Mouse (Mus musculus): ENCODE results near the gene Cuedc1. TPM values are rescaled to one million over a fixed set of nuclear protein-coding genes. Genes with fewer than 3 reads are reported as not detected.
"Not testable (repeated sequence)": the region's sequence is repeated elsewhere in the genome, so short reads cannot be mapped to it uniquely, and the experiment has no call there.

Cuedc1 gene
- polyA plus RNA-seq, 1 experiment from 2014 or later = 37.8 TPM

DNA sequence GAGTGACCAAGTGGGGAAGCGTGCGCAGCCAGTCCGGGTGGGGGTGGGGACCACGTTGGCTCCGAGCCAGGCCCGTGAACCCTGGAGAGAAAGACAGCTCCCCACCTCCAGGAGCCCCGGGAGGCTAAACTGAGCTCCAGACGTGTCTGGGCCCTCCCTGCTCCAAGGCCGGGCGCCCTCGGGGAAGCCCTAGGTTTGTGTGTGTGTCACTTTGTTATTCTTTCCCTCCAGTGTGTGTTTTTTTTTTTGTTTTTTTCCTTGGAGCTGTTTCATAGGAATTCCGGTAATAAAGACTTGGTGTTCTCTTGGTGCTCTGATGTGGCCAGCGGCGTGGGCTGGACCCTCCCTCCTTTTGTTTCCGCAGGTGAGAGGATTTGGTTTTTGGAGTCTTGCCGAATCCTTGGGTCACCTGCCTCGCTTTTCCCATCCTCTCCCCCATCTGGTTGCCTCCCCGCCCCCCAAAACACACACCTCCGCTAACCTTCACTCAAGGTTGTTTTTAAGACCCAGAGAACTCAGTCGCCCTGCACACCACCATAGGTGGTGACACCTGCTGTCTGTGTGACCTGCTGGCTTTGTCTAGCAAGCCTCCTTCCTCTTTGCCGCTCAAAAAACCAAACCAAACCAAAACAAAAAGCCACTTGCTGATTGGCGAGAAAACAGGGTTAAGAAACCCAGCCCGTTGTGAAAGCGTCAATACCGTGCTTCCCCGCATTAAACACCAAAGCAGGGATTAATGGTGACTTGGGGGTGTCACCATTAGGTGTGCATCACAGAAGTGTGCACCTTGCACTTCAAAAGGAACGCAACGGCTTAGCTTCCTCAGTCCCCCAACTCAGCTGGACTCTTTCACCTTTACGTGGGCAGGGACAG, 96.2 kb downstream of the Cuedc1 start:
- peaks cover 14% of the 10 kb centered on the region; the same call in 1 of the 2 replicates for H3K4me1 ChIP-seq (replicated peaks; ENCODE audit: control insufficient read depth, insufficient read depth, low read length)
- H3K36me3 ChIP-seq (replicated peaks; ENCODE audit: control insufficient read depth, insufficient read depth) = no peaks in the 10 kb centered on the region
- no peak for ATAC-seq (ENCODE audit: low FRiP score)
- H3K27me3 ChIP-seq (ENCODE audit: control insufficient read depth, insufficient read depth, low read length) = peaks cover 35% of the 10 kb centered on the region
- no peak for DNase-seq (ENCODE audit: low spot score)
- H3K4me3 ChIP-seq (replicated peaks; ENCODE audit: low read length) = no peak overlapping the region
- 19% methylated on average over 29 of the region's 29 CpGs for WGBS
- H3K4me2 ChIP-seq (replicated peaks) = no peak overlapping the region
- H3K9ac ChIP-seq = no peak overlapping the region
- no peak overlapping the region for H3K27ac ChIP-seq
- no peaks in the 10 kb centered on the region for H3K9me3 ChIP-seq (ENCODE audit: control insufficient read depth, low read length)

DNA sequence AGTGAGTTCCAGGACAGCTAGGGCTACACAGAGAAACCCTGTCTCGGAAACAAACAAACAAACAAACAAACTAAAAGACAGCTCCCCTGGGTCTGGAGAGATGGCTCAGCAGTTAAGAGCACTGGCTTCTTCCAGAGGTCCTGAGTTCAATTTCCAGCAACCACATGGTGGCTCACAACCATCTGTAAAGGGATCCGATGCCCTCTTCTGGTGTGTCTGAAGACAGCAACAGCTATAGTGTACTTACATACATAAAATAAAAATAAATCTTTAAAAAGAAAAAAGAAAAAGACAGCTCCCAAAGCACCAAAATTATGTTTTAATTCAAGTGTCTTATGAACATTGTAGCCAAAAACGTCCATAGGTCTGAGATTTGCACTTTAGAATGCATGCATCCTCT, 97.8 kb downstream of the Cuedc1 start:
- not testable (repeated sequence) for H3K4me2 ChIP-seq (replicated peaks); H3K27ac ChIP-seq; H3K36me3 ChIP-seq (replicated peaks; ENCODE audit: control insufficient read depth, insufficient read depth); ATAC-seq (ENCODE audit: low FRiP score); H3K9me3 ChIP-seq (ENCODE audit: control insufficient read depth, low read length); DNase-seq (ENCODE audit: low spot score); H3K4me3 ChIP-seq (replicated peaks; ENCODE audit: low read length); H3K9ac ChIP-seq
- 87% methylated on average over 3 of the region's 3 CpGs for whole genome bisulfite sequencing
- peaks cover 35% of the 10 kb centered on the region for H3K27me3 ChIP-seq (ENCODE audit: control insufficient read depth, insufficient read depth, low read length)
- H3K4me1 ChIP-seq (replicated peaks; ENCODE audit: control insufficient read depth, insufficient read depth, low read length) = peaks cover 14% of the 10 kb centered on the region; the same call in 1 of the 2 replicates

DNA sequence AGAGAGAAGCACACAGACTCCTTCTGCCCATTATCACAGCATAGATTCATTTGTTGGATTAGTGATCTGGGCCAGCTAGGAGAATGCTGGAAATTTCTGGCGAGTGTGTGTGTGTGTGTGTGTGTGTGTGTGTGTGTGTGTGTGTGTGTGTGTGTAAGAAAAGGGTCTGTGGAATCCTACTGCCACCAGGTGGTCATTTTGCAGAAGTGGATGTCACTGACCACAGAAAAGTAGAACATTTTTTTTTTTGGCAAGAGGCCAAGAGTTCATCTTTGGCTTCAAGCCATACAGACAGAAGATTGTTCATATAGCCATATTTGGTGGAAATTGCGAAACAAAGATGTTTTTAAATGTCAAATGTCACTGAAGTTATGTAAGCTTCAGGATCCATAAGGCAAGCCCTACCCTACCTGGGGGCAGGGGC, 99.3 kb downstream of the Cuedc1 start:
- ATAC-seq (ENCODE audit: low FRiP score) = no peak
- DNase-seq (ENCODE audit: low spot score) = peak; percentile 80
- Histone ChIP-seq H3K27ac (no peak overlapping the region), H3K27me3 (ENCODE audit: control insufficient read depth, insufficient read depth, low read length) (peaks cover 23% of the 10 kb centered on the region), H3K9ac (no peak overlapping the region), H3K36me3 (replicated peaks; ENCODE audit: control insufficient read depth, insufficient read depth) (no peaks in the 10 kb centered on the region), H3K4me1 (replicated peaks; ENCODE audit: control insufficient read depth, insufficient read depth, low read length) (peaks cover 14% of the 10 kb centered on the region; the same call in 1 of the 2 replicates), H3K9me3 (ENCODE audit: control insufficient read depth, low read length) (no peaks in the 10 kb centered on the region), H3K4me3 (replicated peaks; ENCODE audit: low read length) (no peak overlapping the region), H3K4me2 (replicated peaks) (no peak overlapping the region)
- 7% methylated on average over 2 of the region's 2 CpGs for WGBS

DNA sequence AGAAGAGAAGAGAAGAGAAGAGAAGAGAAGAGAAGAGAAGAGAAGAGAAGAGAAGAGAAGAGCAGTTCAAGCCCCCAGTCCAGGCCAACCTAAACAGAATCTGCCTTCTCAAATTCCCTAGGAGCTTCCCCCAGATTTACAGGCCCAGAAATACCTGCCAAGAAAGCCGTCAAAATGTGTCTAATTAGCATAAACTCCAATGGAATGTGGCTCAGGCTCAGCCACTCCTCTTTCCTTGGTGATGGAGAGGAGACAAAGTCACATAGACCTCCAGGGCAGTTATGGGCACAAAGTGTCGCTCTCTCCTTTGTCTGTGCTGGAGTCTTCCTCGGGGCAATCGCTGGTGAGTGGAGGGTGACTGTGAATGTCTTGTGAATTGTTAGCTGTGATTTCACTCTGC, 100.4 kb downstream of the Cuedc1 start:
- H3K4me3 ChIP-seq (replicated peaks; ENCODE audit: low read length) = no peak overlapping the region
- no peak for ATAC-seq (ENCODE audit: low FRiP score)
- no peak for DNase-seq (ENCODE audit: low spot score)
- WGBS = 19% methylated on average over 4 of the region's 4 CpGs
- no peak overlapping the region for H3K27ac ChIP-seq
- H3K9me3 ChIP-seq (ENCODE audit: control insufficient read depth, low read length) = no peaks in the 10 kb centered on the region
- H3K4me2 ChIP-seq (replicated peaks) = no peak overlapping the region
- no peak overlapping the region for H3K9ac ChIP-seq
- peaks cover 13% of the 10 kb centered on the region for H3K27me3 ChIP-seq (ENCODE audit: control insufficient read depth, insufficient read depth, low read length)
- no peaks in the 10 kb centered on the region for H3K36me3 ChIP-seq (replicated peaks; ENCODE audit: control insufficient read depth, insufficient read depth)
- peaks cover 9% of the 10 kb centered on the region for H3K4me1 ChIP-seq (replicated peaks; ENCODE audit: control insufficient read depth, insufficient read depth, low read length)

DNA sequence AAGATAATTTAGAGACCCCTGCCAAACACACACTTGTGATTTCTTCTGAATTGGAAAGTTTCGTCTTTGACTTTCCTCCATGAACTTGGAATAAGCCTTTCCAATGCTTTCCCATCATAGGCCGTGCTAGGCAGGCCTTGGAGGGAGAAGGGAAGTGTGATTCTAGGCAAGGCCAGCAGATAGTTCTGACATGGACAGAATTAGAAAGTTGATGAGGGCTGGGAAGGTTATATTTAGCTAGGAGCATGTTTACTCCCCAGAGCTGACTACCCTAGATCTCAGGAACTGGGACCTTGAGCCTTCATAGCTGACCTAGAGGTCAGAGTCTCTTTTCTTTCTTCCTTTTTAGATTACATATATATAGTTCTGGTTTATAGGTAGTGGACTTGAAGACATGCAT, 103.3 kb downstream of the Cuedc1 start:
- H3K36me3 ChIP-seq (replicated peaks; ENCODE audit: control insufficient read depth, insufficient read depth) = no peaks in the 10 kb centered on the region
- peaks cover 18% of the 10 kb centered on the region for H3K4me1 ChIP-seq (replicated peaks; ENCODE audit: control insufficient read depth, insufficient read depth, low read length)
- H3K4me3 ChIP-seq (replicated peaks; ENCODE audit: low read length) = no peak overlapping the region
- no peak overlapping the region for H3K9ac ChIP-seq
- no peak overlapping the region for H3K4me2 ChIP-seq (replicated peaks)
- no peaks in the 10 kb centered on the region for H3K9me3 ChIP-seq (ENCODE audit: control insufficient read depth, low read length)
- no peak for ATAC-seq (ENCODE audit: low FRiP score)
- no peak overlapping the region for H3K27ac ChIP-seq
- 79% methylated on average over 2 of the region's 2 CpGs for WGBS
- DNase-seq (ENCODE audit: low spot score) = no peak
- no peaks in the 10 kb centered on the region for H3K27me3 ChIP-seq (ENCODE audit: control insufficient read depth, insufficient read depth, low read length)

DNA sequence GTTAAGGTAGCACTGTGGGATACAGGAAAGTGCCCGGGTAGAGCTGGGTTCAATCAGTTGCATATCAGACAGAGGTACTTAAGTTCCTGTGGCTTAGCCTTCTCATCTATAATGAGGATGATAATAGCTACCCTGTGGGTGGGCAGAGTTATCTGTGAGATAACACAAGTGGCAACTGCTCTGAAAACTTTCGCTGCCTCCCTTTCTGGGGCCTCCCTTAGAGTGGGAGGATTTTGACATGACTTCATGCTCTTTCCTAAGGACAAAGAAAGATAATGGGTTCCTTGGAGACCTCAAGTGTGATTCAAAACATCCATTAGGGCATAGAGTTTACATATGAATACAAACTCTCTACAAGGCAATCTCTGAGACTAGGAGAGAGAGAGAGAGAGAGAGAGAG, 104.2 kb downstream of the Cuedc1 start:
- WGBS = 11% methylated on average over 2 of the region's 2 CpGs

DNA sequence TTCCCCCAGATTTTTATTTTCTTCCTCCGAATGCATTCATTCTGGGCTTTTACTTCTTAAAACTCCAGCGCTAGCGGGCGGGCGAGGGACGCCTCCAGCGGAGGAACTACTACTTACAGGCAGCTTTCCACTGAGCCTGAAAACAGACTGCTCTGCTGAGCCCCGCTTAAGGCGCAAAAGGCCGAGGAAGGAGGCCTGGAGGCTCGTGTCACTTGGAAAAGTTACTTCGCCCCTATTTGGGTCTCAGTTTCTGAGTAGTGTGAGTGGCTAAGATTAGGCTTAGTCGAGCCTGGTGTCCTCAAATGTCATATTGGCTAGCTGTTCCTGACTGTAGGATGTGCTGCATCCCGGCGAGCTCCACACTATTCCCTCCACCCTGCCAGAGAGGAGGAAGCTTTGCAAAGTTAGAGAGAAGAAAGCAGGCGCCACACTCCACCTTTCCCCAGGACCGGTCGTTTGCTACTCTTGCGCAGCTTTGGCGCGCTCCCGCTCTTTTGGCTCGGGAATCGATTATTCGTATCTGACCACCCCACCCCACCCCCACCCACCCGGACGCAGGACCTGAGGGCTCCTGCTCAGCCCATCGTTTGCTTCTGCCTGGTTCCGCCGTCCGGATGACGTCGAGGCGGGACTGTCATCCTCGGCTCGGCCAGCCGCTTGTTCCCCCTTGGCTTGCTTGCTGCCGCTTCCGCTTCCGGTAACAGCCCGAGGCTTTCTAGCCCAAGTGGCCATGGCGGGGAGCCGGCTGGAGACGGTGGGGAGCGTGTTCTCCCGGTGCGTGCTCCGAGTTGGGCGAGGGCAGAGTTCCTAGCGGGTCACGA, 106.1 kb downstream of the Cuedc1 start, which contains the start of gene Mrps23:
Gene Mrps23, plus strand, starts transcription at position 677 of the 821 bp plus-strand sequence.
- H3K9ac ChIP-seq = peak within 1 kb of the TSS; percentile 93
- WGBS = under 1% methylated on average over 51 of the region's 51 CpGs
- peak; percentile 93 for ATAC-seq (ENCODE audit: low FRiP score)
- H3K27ac ChIP-seq = peak within 1 kb of the TSS; percentile 71
- H3K9me3 ChIP-seq (ENCODE audit: control insufficient read depth, low read length) = no peaks in the 10 kb centered on the region
- H3K4me2 ChIP-seq (replicated peaks) = peak within 1 kb of the TSS; percentile 91
- peak within 1 kb of the TSS; percentile 78 for H3K4me3 ChIP-seq (replicated peaks; ENCODE audit: low read length)
- peaks cover 20% of the 10 kb centered on the region for H3K36me3 ChIP-seq (replicated peaks; ENCODE audit: control insufficient read depth, insufficient read depth)
- peaks cover 18% of the 10 kb centered on the region for H3K4me1 ChIP-seq (replicated peaks; ENCODE audit: control insufficient read depth, insufficient read depth, low read length)
- DNase-seq (ENCODE audit: low spot score) = peak; percentile 90
- H3K27me3 ChIP-seq (ENCODE audit: control insufficient read depth, insufficient read depth, low read length) = no peaks in the 10 kb centered on the region

More for the DNA sequence above, 104.2 kb downstream of the Cuedc1 start:
- H3K4me3 ChIP-seq (replicated peaks; ENCODE audit: low read length) = no peak overlapping the region
- peaks cover 1% of the 10 kb centered on the region for H3K36me3 ChIP-seq (replicated peaks; ENCODE audit: control insufficient read depth, insufficient read depth)
- ATAC-seq (ENCODE audit: low FRiP score) (no peak), DNase-seq (ENCODE audit: low spot score) (no peak)
- peaks cover 18% of the 10 kb centered on the region for H3K4me1 ChIP-seq (replicated peaks; ENCODE audit: control insufficient read depth, insufficient read depth, low read length)
- no peak overlapping the region for H3K9ac ChIP-seq
- H3K4me2 ChIP-seq (replicated peaks) = no peak overlapping the region
- no peaks in the 10 kb centered on the region for H3K27me3 ChIP-seq (ENCODE audit: control insufficient read depth, insufficient read depth, low read length)
- H3K9me3 ChIP-seq (ENCODE audit: control insufficient read depth, low read length) = no peaks in the 10 kb centered on the region
- no peak overlapping the region for H3K27ac ChIP-seq

DNA sequence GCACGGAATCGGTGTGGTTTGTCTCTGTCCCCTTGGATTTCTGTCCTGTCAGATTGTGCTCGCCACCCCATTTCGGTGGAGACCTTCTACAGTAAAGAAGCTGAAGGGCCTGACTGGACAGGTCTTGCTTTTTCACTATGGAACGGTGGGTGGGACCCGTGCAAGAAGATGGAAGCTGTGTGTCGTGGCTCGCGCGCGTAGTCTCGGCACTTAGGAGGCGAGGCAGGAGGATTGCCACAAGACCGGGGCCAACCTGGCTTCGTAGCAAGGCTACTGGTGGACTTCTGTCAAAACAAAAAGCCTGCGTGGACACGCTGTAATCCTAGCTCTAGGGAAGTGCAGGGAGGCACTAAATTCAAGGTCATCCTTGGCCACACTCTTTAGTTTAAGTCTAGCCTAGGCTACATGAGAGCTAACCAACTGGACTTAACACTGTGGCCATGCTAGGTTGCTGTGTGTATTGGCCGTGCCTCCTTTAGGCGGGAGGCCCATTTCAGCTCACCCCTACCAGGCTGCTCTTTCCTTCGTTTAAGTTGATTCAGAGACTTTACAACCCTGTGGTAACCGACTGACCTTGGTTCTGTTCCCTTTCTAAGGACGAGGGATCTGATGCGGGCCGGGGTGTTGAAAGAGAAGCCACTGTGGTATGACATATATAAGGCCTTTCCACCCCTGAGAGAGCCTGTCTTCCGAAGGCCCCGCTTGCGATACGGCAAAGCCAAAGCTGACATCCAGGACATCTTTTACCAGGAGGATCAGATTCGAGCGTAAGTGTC, 106.9 kb downstream of the Cuedc1 start:
- peak overlapping the region; percentile 91 for H3K4me2 ChIP-seq (replicated peaks)
- no peak for DNase-seq (ENCODE audit: low spot score)
- H3K4me1 ChIP-seq (replicated peaks; ENCODE audit: control insufficient read depth, insufficient read depth, low read length) = peaks cover 18% of the 10 kb centered on the region
- peak; percentile 12; the same call in 1 of the 2 replicates for ATAC-seq (ENCODE audit: low FRiP score)
- peak overlapping the region; percentile 93 for H3K9ac ChIP-seq
- no peaks in the 10 kb centered on the region for H3K9me3 ChIP-seq (ENCODE audit: control insufficient read depth, low read length)
- WGBS = 33% methylated on average over 30 of the region's 30 CpGs
- H3K4me3 ChIP-seq (replicated peaks; ENCODE audit: low read length) = peak overlapping the region; percentile 78
- no peaks in the 10 kb centered on the region for H3K27me3 ChIP-seq (ENCODE audit: control insufficient read depth, insufficient read depth, low read length)
- peak overlapping the region; percentile 71 for H3K27ac ChIP-seq
- peaks cover 27% of the 10 kb centered on the region for H3K36me3 ChIP-seq (replicated peaks; ENCODE audit: control insufficient read depth, insufficient read depth)

Data from hindbrain, embryonic 14.5 days (tissue).